Mouse (Mus musculus) urinary bladder, postnatal 36 days (tissue): ENCODE measurements at regions not wholly inside any gene's neighbourhood (a gene's known extent, or its start where the extent isn't known, plus 50 kb on each side); places are given as distances from the start of the nearest gene placed in this dataset.

Experiments used
- DNase-seq, 2 experiments: peaks; one replicate each; pipeline ENCODE4 v3.0.0; 2022; ENCODE audit warnings: low spot score in 2 of 2, mixed read lengths in 1 of 2

DNA sequence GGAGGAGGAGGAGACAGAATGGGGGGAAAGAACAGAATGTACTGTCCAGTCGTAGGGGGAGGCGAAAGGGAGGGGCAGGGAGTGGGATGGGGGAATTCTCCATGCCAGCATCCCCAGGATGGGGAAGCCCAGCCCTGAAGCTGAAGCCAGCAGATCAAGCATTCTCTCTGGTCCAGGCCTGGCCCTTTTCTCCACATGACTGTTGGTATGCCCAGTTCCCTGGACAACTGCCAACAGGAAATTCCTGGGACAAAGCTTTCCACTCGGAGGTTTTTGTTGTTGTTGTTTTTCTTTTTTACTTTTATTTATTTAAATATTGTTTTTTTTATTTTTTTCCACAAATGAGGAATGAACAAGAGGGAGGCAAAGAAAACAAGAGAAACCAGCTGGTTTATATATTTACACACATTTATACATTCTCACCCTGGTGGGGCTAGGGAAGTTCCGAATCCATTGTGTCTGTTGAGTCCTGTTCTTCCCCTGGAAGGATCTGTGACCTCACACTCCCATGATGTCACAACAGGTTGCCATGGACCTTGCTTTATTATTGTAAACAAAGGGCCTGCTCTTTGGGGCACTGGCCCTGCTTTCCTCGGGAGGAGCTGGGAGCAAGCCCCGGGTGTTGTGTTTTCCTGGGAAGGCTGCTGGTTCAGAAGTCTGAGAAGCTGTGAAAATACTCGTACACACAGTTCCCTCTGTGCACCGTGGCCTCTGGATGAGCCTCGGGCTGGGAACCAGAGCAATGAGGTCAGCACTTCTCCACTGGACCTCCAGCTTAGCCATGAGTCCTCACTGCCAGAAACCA, 135.5 kb upstream of the Med13l start:
- DNase-seq = peak in 1 of 2 experiments; percentile 74

DNA sequence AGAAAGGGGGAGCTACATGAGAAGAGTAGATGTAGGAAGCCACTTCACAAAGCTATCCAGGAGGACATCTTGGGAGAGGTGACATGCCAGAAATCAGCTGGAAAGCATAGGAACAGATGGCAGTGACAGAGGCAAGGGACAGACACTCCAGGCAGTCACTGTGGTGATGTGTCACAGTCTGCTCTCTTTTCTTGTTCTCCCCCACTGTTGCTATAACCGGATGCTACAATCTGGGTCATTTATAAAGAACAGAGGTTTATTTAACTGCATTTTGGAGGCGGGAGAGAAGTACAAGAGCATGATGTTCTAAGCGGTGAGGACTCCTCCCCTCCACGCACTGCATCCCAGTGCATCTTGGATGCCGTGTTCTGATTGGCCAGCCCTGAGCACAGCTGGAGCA, 133.8 kb upstream of the Med13l start:
- DNase-seq = no peak

GRCm38 (mm10) chr5:118428323-118429095, 132.0 kb upstream of the Med13l start:
- no peak for DNase-seq

- no peak for DNase-seq
These were observed 126.9 kb upstream of the Med13l start for GRCm38 (mm10) chr5:118433599-118433998.

GRCm38 (mm10) chr5:118434718-118435555, 125.5 kb upstream of the Med13l start:
- no peak for DNase-seq

DNA sequence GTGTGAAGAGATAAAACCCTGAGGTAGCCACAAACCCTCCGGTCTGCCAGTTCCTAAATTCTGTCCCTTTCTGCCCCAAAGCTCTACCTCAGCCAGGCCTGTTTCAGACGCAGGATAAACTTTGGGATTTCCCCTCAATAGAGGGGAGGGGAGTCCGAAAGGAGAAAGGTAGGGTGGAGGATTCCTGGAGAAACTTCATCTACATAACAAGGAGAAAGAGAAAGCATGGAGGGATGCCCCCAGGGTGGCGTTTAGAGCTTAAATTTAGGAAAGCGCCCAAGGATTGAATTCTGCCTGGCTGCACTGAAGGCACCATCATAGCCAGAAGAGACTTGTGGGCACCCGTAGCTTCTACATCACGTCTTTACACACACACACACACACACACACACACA, 124.9 kb upstream of the Med13l start:
- DNase-seq = no peak

DNA sequence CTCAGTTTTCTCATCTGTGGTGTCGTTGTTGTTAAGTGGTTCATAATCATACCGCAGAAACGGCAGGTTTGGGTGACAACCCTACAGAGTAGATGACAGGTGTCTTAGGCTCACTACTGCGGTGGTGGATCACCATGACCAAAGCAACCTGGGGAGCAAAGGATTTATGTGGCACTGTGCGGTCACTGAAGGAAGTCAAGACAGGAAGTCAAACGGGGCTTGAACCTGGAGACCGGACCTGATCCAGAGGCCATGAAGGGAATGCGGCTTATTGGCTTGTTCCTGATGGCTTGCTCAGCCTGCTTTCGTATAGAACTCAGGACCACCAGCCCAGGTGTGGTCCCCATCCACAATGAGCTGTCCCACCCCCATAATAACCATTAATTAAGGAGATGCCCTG, 124.4 kb upstream of the Med13l start:
- no peak for DNase-seq

- no peak for DNase-seq
These were observed 123.8 kb upstream of the Med13l start for GRCm38 (mm10) chr5:118436474-118437306.

- DNase-seq = no peak
These were observed 123.2 kb upstream of the Med13l start for GRCm38 (mm10) chr5:118437307-118437610.

- no peak for DNase-seq
These were observed 122.5 kb upstream of the Med13l start for GRCm38 (mm10) chr5:118438016-118438415.

GRCm38 (mm10) chr5:118444538-118445251, 115.8 kb upstream of the Med13l start:
- no peak for DNase-seq

GRCm38 (mm10) chr5:118445252-118445987, 115.1 kb upstream of the Med13l start:
- DNase-seq = no peak

- DNase-seq = no peak
These were observed 114.5 kb upstream of the Med13l start for GRCm38 (mm10) chr5:118445988-118446280.

GRCm38 (mm10) chr5:118446878-118447277, 113.6 kb upstream of the Med13l start:
- DNase-seq = no peak

DNA sequence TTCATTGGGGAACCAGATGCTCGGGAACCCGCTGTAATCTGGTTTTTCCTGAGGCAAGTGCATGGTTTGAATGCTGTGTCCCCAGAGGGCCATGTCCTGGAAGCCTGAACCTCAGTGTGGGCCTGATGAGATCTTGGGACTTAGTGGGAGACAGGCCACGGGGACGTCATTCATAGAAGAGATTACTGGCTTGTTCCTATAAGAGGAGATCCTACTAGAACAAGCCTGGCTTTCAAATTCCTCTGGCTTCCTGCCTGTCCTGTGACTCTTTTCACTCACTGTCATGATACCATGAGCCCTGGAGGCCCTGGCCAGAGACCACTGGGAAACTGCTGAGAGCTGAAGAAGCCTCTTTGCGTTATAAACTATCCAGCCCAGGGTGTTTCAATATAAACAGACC, 113.1 kb upstream of the Med13l start:
- DNase-seq = no peak

- no peak for DNase-seq
These were observed 111.5 kb upstream of the Med13l start for GRCm38 (mm10) chr5:118448884-118449515.

- DNase-seq = no peak
These were observed 110.6 kb upstream of the Med13l start for GRCm38 (mm10) chr5:118449893-118450292.

- DNase-seq = no peak
These were observed 108.4 kb upstream of the Med13l start for GRCm38 (mm10) chr5:118452052-118452451.

DNA sequence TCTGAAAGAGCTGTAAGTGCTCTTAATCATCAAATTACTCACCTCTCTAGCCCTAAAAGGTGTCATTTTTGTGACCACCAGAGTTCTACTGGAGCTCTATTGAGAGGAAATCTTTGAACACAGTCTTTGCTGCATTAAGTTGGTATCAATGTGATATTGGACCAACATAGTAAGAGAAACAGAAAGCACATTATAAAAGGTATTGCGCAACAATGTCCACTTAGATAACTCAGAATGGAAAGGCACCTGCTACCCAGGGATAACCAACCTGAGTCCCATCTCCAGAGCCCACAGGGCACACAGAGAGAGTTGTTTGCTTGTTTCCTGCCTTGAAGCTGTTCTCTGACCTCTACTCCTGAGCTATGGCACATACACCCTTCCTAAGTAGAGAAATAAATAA, 106.4 kb upstream of the Med13l start:
- DNase-seq = no peak
